Mouse (Mus musculus) embryo, embryonic 9.5 days (tissue): Measurements from ENCODE around the gene Bcor.

Experiments used
- DNase-seq: peaks from one replicate; pipeline ENCODE4 v3.0.0-alpha.2; 2017; ENCODE audit errors: extremely low spot score

Bcor gene

GRCm38 (mm10) chrX:12151269-12151995 lies 8.7 kb downstream of the Bcor start:
- DNase-seq = peak; percentile 42

- peak; percentile 41 for DNase-seq
These were observed 9.7 kb downstream of the Bcor start for GRCm38 (mm10) chrX:12150425-12150824.

GRCm38 (mm10) chrX:12146263-12146662 lies 13.9 kb downstream of the Bcor start:
- DNase-seq = no peak

- no peak for DNase-seq
These were observed 17.3 kb downstream of the Bcor start for GRCm38 (mm10) chrX:12142832-12143231.

- DNase-seq = peak; percentile 43
These were observed 19.9 kb downstream of the Bcor start for GRCm38 (mm10) chrX:12140086-12140740.

GRCm38 (mm10) chrX:12138266-12138665 lies 21.9 kb downstream of the Bcor start:
- peak; percentile 20 for DNase-seq

DNA sequence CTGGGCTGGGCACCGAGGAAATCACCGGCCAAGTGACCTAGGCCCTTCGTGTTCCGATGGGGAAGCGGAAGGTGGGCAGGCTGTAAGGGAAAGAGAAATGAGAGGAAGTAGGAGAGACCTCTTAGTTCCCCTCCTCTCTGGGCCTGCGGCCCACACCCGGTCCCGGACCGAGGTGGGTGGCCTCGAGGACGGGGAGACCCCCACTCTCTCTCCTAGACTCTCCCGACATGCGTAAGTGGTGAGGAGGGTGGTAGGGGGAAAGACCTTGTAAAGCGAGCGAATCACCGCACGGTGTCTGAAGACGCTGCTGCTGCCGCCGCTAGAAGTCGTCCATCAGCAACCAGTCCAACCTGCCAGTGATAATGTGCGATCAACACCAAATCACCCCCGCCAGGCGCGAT lies 23.0 kb downstream of the Bcor start:
- peak; percentile 44 for DNase-seq

DNA sequence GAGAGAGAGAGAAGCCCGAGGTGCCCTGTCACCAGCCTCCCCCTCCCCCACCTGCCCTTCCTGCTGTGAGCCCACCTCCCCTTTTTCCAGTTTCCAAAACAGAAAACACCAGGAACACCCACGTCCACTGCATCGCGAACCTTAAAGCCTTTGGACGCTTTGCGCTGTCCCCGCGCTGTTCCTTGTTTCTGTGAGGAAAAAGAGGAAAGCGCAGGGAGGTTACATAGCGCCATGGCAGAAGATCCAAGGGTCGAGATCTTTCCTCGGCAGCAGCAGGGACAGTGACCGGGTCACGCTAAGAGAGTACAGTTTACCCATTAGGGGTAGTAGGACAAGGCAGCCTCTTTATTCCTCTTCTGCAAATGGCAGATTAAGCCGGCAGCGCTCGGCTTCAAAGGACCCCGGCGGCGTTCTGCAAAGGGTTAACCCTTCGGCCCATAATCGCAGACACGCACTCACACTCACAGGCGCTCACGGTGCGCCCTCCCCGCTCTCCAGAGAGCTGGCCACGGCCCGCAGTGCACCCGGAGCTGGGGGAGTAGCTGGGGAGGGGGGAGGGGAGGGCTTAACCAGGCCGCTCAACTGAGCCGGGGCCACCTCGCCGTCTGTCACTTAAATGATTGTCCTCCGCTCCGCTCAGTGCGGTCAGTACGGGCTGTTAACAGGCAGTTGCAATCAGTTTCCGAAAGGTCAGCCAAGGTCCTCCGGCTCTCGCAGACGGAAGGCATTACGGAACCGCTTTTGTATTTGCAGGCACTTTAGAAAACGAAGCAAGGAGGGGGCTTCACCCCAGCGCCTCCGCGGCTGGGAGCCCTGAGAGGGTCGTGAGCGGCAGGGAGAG lies 23.7 kb downstream of the Bcor start:
- peak; percentile 75 for DNase-seq

GRCm38 (mm10) chrX:12135121-12136111 lies 24.7 kb downstream of the Bcor start:
- DNase-seq = peak; percentile 71

DNA sequence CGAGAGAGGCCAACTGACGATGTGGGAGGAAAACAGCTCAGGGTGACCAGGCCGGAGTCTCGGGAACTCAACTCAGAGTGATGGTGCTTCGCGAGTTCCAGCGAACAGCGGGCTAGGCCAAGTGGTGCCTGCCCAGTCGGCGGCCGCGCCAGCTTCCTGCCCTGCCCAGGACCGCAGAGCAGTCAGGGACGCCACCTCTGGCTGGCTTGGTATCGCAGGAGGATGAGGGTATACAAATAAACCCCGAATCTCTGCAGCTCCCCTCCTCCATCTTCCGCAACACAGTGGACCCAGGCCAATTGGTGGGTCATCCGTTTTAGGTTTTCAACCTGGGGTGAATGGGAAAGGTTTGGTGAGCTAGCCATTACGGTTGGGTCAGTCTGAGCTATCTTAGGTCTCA lies 25.6 kb downstream of the Bcor start:
- peak; percentile 65 for DNase-seq

DNA sequence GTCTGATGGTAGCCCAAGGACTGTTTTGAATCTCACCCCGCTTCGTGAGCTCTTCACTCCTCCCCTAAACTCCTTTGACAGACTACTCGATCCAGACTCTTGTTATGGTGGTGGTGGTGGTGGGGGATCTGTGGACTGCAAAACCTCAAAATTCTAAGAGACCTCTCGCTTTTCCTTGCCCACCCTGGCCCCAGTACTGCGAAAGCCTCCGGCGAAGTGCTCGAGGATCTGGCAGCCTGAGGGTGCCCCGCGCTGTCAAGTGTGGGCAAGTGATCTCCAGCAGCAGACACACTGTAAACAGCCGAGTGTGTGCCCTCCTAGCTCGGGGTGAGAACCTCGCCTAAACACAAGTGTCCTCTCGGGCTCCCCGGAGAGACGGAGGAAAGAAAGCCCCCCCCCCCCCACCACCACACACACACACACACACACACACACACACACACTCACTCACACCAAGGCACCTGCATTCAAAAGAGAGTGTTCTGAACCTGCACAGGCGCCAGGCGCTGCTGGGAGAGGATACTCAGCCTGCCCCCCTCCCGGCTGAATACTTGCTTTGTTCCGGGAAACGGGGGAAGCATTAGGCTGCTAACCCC lies 26.2 kb downstream of the Bcor start:
- DNase-seq = no peak

DNA sequence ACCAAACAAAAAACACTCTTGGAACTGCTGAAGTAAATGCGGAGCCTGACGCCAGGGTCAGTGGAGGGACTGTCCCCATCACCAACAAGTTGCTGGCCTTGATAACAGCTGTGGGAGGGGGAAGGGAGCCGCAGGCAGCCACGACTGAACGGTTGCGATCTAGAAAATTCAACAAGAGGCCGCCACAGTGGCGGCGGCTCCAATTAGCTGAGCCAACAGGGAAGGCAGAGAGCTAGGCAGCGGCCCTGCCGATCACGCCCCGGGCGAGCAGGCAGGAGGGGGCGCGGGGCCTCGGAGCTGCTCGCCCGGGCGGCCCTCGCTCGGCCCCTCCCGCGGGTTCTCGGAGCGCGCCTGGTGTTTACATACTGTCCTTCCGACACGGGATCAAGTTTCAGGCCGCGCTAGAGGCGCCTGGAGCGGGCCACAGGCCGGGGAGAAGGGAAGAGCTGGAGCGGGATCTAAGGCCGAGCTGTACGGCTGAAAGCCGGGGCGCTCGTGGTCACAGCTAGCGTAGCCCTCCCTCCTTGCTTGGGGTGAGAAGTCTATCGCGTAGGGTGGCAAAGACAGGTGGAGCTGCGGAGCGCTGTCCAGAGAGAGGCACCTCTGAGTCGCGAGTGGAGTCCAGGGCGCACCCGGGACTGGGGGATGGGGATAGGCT lies 26.8 kb downstream of the Bcor start:
- peak; percentile 75 for DNase-seq

DNA sequence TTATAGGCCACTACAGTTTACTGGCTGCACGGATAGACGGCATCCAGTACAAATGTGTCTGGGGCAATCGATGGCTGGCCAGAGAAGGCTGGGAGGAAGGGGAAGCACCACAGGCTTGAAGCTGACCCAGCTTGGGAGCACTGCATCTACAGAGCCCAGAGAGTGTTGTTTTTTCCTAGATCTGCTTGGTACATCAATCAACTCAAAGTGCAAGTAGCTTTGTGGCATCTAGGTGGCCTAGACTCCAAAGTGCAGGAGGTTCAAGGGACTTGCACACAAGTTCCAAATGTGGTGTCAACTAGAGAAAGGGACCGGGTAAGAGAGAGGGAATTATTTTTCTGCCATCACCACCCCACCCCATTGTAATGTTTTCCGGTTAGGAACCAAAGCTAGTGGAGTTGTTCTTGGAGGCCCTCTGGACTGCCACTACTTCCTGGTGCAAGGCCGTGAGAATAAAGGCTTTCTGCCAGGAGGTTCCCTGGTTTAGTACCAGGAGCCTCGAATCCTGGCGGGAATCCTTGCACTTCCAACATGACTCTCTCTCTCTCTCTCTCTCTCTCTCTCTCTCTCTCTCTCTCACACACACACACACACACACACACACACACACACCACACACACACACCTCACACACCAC lies 27.5 kb downstream of the Bcor start:
- no peak for DNase-seq

- DNase-seq = peak; percentile 19
These were observed 30.0 kb downstream of the Bcor start for GRCm38 (mm10) chrX:12129828-12130809.

DNA sequence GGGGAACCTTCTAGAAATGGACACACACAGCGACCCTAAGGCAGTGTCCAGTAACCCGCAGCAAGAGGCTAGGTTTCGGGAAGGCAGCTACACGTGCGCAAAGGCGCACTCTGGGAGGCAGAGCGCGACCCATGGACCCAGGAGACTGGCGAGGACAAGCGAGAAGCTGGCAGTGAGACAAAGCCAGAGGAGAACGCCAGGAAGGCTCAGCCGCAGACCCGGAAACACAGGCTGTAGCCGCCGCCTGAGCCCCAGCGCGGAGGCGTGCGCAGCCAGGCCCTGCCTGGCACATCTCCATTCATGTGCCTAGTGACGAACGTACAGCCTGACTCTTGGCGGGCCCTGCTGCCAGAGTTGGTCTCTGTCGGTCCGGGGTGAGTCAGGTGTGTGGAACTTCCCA lies 30.9 kb downstream of the Bcor start:
- peak; percentile 33 for DNase-seq

- peak; percentile 73 for DNase-seq
These were observed 31.7 kb downstream of the Bcor start for GRCm38 (mm10) chrX:12128165-12129083.

- DNase-seq = no peak
These were observed 32.4 kb downstream of the Bcor start for GRCm38 (mm10) chrX:12127799-12128164.
